Mouse (Mus musculus) large intestine, adult 2 months (tissue): ENCODE results near the gene Actn1. TPM values are rescaled to one million over a fixed set of nuclear protein-coding genes. Genes with fewer than 3 reads are reported as not detected.

Experiments used
- DNase-seq: peaks from one replicate; pipeline ENCODE4 v3.0.0-alpha.2; 2012; ENCODE audit warnings: low read depth, low spot score
- WGBS: fragments of 180-500 bp; shearing (Covaris S2); methylation state at CpG from one replicate; pipeline ENCODE4 v1.1.7; 2018; 5-methylcytosine and 5-hydroxymethylcytosine counted together
- polyA plus RNA-seq: library from polyadenylated mRNA; depleted of rRNA; stranded (reverse); fragments of >200 nt; gene quantifications from 2 replicates; pipeline ENCODE4 v1.2.3, GENCODE M21; 2012

Actn1 gene
- polyA plus RNA-seq, 1 experiment = 97.4 TPM

- no peak for DNase-seq
- 92% methylated on average over 11 of the region's 11 CpGs for WGBS
Observed at GRCm38 (mm10) chr12:80147563-80148214, 112.5 kb downstream of the Actn1 start.

DNA sequence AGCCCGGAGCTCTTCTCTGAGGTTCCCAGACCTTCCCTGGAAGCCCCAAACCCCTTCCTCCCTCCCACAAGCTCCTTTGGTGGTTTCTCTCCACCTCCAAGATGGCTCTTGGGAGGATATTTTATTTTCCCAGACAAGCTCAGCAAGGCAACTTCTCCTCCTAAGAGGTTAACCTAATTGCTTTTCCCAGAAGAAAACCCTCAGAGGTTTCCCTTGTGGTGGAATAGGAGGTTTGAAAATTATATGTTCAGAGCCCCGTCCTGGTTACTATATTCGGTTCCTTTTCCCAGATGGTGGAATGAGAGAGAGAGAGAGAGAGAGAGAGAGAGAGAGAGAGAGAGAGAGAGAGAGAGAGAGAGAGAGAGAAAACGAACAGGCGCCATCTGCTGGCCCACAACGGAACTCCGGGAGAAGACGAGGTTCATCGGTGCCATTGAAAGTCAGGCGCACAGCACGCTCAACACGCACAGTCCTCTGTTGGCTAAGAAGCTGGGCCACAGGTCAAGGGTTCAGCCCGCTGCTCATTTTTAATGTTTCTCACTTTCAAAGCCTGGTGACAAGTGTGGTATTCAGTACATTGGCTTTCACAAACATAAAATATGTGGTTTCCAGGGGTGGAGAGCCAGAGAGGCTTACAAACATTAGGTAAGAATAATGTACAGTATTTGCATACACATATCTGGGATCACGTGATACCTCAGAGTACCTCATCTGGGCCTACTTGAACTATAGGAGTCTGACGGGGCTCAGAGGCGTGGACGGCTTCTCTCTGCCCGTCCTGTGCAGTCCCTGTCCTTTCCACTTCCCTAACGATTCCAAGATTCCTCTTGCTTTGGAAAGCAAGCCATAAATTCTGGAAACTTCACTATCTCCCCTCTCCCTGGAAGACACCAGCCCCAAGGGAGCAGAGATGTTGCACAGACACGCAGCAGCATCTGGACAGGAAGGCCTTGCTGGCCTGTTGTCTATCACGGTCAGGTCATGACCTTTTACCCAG is 113.6 kb downstream of the Actn1 start:
- WGBS = 33% methylated on average over 21 of the region's 21 CpGs
- DNase-seq = no peak

DNA sequence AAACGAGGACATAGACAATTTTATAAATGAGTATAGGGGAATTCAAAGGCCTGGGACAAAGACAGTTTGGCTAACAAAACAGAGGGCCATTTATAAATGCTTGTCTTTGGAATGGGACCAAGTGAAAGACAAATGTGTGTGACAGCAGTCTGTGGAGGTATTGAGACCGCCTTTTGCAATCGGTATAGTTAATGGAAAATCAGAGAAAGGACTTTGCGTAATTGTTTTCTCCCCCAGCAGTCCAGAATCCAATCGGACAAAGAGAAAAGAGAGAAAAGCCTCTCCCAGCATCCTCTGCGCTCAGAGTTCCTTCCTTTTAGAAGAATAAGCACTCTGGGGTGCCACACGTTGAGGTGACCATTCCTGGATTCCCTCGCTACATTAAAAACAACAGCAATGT is 114.8 kb downstream of the Actn1 start:
- 78% methylated on average over 8 of the region's 8 CpGs for WGBS
- DNase-seq = no peak

DNA sequence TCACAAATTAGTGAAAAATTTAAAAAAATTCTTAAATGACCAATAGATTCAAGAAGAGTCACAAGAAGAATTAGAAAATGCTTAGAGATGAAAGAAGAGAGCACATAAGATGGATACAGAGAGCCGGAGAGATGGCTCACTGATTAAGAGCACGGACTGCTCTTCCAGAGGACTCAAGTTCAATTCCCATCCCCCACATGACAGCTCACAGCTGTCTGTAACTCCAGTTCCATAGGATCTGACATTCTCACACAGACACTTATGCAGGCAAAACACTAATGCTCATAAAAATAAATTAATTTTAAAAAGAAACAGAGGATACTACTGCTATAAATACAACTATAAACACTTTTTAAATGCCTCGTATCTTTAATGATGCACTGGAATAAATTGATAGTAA is 115.3 kb downstream of the Actn1 start:
- WGBS = 85% methylated on average over 3 of the region's 3 CpGs
- DNase-seq = no peak

GRCm38 (mm10) chr12:80141470-80141869 is 118.7 kb downstream of the Actn1 start:
- no peak for DNase-seq
- 24% methylated on average over 7 of the region's 7 CpGs for WGBS

DNA sequence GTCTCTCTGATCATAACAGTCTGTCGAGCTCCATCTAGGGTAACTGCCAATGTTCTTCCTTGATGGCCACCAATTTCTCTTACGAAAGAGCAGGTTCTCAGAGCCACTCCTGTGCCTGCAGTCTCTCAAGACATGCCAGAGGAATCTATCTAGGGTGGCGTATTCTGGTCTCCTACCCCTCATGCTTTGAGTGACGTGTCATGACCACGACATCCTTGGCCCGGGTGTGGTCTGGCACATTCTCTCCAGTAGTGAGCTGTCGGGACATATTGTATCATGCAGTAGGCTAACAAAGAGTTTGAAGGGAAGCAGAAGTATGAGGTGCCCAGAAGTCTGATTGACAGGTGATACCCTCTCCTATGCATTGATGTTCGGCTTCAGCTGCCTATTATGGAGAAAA is 119.2 kb downstream of the Actn1 start:
- DNase-seq = no peak
- 64% methylated on average over 8 of the region's 8 CpGs for WGBS

DNA sequence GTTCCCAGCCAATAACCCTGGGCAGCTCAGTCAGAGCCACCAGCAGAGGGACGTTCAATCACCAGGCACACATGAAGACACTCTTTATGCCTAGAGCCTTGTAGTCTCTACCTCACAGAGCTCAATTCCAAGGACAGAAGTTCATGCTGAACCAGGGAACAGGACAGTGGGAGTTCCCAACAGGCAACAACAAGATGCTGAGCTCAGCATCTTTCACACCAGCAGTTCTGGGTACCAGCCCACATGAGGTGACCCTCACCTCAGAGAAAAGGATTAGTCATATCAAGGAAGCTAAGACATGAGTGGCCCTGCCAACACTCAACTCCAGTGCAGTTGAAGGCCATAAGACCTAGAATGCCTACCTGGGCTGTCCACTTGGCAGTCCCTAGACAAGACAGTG is 122.4 kb downstream of the Actn1 start:
- WGBS = 72% methylated on average over 1 of the region's 1 CpGs
- no peak for DNase-seq

DNA sequence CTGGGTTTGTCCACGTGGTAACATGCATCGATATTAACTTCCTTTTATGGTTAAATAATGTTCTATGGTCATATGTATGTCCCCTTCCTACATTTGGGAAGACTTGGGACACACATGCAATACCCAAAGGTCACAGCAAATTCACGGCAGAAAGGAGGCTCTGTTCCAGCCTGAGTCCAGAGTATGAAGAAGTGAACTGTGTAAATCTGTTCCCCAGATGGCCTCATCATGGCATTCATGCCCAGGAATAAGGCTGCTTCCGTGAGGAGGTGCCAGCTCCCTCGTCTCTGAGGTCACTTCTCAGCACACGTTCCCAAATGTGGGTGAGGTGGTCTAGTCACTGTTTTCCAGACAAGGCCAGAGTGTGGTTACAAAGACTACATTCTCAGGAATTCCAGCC is 122.9 kb downstream of the Actn1 start:
- no peak for DNase-seq
- WGBS = 75% methylated on average over 6 of the region's 6 CpGs

DNA sequence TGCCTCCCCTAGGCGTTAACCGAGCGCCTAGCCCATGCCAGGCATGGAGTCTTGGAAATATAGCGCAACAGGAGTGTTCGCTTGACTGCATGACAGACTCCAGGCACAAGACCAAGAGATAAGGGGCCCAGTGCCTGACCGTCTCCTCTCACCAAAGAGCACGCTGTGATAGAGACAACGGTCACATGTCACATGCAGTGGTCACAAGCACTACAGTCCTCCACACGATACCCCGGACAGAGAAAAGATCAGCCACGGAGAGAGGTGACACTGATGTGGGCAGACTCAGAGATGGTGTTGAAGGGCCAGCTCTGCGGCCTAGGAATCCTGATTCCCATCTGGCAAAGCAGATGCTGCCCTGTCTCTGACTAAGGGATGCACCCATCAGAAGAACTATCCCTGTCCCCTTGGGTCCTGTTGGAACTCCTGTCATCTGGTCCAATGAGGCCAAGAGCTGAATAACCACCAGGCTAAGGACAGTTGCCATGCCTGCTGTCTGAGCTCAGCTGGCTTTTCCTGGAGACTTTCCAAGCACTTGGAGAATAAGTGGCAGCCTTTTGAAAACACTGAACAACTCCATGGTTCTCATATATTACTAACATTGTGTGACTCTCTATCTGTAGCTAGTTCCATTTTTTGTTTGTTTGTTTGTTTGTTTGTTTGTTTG is 123.8 kb downstream of the Actn1 start:
- WGBS = 95% methylated on average over 12 of the region's 12 CpGs
- no peak for DNase-seq

- WGBS = 74% methylated on average over 8 of the region's 8 CpGs
- no peak for DNase-seq
Observed at GRCm38 (mm10) chr12:80135173-80135572, 125.0 kb downstream of the Actn1 start.

DNA sequence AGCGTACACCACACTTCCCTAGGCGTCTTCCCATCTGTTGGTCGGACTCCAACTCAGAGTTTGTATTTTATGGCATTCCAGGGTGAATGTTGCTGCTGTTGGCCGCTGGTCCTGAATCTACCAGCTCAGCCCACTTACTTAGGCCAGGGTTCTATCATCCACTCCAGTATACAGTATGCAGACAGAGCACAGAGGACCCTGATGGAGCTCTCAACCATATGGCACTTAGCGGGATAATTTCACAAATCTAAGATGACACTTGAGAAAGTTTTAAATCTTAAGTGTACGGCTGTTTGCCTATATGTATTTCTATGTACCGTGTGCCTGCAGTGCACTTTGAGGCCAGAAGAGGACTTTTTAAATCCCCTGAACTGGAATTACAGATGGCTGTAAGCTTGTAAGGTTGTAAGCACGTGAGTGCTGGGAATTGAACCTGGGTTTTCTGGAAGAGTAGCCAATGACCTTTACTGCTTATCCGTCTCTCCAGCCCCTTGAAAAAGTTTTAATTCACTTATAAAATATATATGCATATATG is 127.1 kb downstream of the Actn1 start:
- WGBS = 51% methylated on average over 9 of the region's 9 CpGs
- DNase-seq = no peak

- under 1% methylated on average over 66 of the region's 66 CpGs for WGBS
- no peak for DNase-seq
Observed at GRCm38 (mm10) chr12:80132250-80133003, 127.7 kb downstream of the Actn1 start.

DNA sequence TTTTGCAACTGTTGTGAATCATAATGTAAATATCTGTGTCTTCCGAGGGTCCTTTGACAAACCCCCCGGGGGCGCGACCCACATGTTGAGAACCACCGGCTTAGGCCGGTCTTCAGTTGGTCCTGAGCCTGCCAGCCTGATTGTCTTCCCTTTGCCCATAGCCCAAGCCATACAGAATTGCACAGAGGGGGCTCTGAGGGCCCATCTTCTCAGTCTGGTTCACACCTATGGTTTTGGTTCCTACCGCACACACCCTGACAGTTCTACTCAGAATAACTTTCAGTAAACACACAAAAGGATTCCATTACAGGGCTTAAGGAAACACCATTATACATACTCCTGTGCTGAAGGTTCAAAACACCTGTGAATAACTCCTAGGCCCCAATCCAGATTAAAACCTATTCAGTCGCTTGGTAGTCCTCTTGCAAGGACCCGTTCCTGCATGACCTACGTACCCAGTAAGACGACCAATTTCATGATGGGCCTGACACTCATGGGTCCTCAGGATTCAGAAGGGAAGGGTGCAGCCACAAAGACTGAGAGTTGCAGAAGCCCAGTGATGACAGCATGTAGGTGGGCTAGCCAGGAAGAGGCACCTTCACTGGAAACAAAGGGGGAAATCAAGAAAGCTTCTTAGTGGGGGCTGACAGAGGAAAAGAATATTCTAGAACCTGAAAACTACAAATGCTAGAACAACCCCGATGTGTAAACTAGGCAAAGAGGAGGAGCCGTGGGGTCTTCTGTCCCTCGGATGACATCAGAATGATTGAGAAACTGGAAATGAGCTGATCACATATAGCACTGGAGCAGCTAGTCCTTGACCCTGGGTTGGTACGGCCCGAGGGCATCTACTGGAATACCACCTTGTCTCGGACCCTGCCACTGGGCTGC is 128.6 kb downstream of the Actn1 start:
- WGBS = 25% methylated on average over 17 of the region's 17 CpGs
- no peak for DNase-seq

DNA sequence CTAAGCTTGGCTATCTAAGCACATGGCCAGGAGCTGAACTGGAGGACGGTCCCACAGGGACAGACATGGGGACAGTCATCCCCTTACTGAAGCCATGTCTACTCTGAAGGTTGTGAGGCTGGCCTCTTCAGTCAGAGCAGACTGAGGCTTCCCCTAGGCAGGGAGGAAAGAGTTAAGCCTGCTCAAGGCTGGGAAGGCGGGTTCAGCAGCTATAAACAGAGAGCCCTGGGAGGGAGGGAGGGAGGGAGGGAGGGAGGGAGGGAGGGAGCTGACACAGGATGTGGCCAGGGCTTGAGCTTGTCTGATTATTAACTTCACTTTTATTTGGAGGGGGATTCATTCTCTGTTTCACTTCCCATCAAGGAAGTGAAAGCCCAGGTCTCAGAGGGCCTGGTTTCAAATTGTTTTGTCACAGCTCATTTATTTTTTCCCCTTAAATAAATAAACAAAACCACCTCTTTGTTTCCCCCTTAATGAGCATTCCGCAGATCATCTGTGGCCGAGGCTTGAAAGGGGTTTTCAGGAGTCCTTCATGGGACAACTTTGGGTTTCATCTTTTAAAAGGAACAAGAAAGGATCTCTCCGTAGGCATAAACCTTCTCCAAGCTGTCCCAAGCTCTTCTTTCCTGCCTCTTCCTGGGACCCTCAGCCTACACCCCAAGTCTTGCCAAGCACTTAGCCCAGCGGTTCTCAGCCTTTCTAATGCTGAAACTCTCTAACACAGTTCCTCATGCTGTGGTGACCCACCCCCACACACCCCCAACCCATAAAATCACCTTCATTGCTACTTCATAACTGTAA is 129.4 kb downstream of the Actn1 start:
- no peak for DNase-seq
- 5% methylated on average over 6 of the region's 6 CpGs for WGBS

- no peak for DNase-seq
- 95% methylated on average over 8 of the region's 8 CpGs for WGBS
Observed at GRCm38 (mm10) chr12:80129531-80129930, 130.6 kb downstream of the Actn1 start.

DNA sequence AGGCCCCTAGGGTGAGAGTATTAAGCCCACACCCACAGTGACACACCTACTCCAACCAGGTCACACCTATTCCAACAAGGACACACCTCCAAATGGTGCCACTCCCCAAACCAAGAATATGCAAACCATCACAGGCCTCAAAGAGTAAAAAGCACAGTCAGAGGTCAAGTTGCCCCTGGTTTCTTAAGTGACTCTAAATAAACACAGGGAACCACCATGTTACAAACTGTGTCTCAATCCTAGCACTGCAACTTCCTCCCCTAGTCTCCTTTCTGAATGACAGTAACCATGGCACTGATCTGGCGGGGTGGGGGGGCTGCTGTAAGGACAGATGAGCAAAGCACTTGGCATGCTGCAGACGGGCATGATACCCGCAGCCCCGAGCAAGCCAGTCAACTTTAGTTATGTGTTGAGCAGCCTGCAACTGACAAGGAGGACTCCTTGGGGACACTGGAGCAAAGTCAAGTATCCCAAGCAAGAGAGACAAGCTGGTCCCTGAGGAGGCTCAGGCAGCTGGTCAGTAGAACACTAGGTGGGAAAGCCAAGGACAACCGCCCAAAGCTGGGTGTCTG is 132.9 kb downstream of the Actn1 start:
- 83% methylated on average over 5 of the region's 5 CpGs for WGBS

DNA sequence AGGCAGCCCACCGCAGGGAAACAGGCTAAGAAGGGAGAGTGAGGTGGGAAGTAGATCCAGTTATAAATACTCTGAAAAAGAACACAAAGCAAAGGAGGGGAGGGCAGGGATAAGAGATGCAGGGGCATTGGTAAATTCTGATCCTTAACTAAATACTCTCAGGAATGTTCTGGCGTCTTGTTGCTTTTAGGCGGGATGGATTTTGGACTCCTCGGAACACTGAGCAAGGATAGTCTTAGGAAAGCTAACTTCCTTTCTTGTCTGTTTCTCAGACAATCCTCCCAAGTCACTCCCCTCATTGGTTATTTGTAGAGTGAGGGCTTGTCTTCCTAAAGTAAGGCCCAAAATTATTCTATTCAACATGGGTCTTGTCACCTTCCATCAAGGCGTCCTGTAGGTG is 134.9 kb downstream of the Actn1 start:
- WGBS = 74% methylated on average over 5 of the region's 5 CpGs
- DNase-seq = no peak

More for the DNA sequence above, 132.9 kb downstream of the Actn1 start:
- DNase-seq = no peak
